Mouse (Mus musculus) fat pad, adult 2 months (tissue): ENCODE measurements around the gene Sycp2.

Experiments
- DNase-seq: peaks from one replicate; pipeline ENCODE4 v3.0.0-alpha.2; 2011; ENCODE audit warnings: low read depth, low spot score; ENCODE audit errors: extremely low read depth

Sycp2 gene

GRCm38 (mm10) chr2:178303453-178304187 is 103.9 kb downstream of the Sycp2 start:
- no peak for DNase-seq
